Mouse (Mus musculus) spleen, embryonic (tissue): ENCODE results near the gene Gm20388.

ENCODE experiments used
- CTCF ChIA-PET: fragments of 350-600 bp; sonication (Branson Sonifier 250); formaldehyde crosslinking; loops from one replicate; lab custom pipeline; 2022; lab: Charles Lee

The Gm20388 gene

GRCm38 (mm10) chr8:120509136-120510034 is 598.7 kb downstream of the Gm20388 start:
- CTCF ChIA-PET = interaction anchor here (0.7 to 1.0 kb wide), 2 partner anchors 23 to 150 kb away, joined by 3 to 4 read pairs; no protein-coding TSS in a partner anchor

GRCm38 (mm10) chr8:120510035-120510416 is 599.4 kb downstream of the Gm20388 start:
- CTCF ChIA-PET = interaction anchor here (0.7 kb wide), 1 partner anchor 150 kb away, joined by 4 read pairs; no protein-coding TSS in a partner anchor

- CTCF ChIA-PET = no interaction called here
Measured at GRCm38 (mm10) chr8:120510863-120511457, 600.3 kb downstream of the Gm20388 start.

- CTCF ChIA-PET = no interaction called here
Measured at GRCm38 (mm10) chr8:120511737-120512136, 601.1 kb downstream of the Gm20388 start.

GRCm38 (mm10) chr8:120512326-120512725 is 601.7 kb downstream of the Gm20388 start:
- CTCF ChIA-PET = no interaction called here

- CTCF ChIA-PET = interaction anchor here (0.8 kb wide), 1 partner anchor 9 kb away, joined by 3 read pairs; no protein-coding TSS in a partner anchor
Measured at GRCm38 (mm10) chr8:120513145-120513544, 602.5 kb downstream of the Gm20388 start.

- CTCF ChIA-PET = interaction anchor here (0.7 to 0.8 kb wide), 2 partner anchors 10 to 284 kb away, joined by 3 to 11 read pairs; no protein-coding TSS in a partner anchor
Measured at GRCm38 (mm10) chr8:120513638-120514461, 603.2 kb downstream of the Gm20388 start.

- CTCF ChIA-PET = no interaction called here
Measured at GRCm38 (mm10) chr8:120515214-120515613, 604.6 kb downstream of the Gm20388 start.

GRCm38 (mm10) chr8:120515650-120516049 is 605.0 kb downstream of the Gm20388 start:
- CTCF ChIA-PET = no interaction called here

- CTCF ChIA-PET = no interaction called here
Measured at GRCm38 (mm10) chr8:120516182-120516755, 605.6 kb downstream of the Gm20388 start.

- CTCF ChIA-PET = no interaction called here
Measured at GRCm38 (mm10) chr8:120517666-120518410, 607.2 kb downstream of the Gm20388 start.

- CTCF ChIA-PET = no interaction called here
Measured at GRCm38 (mm10) chr8:120518736-120519534, 608.3 kb downstream of the Gm20388 start.

GRCm38 (mm10) chr8:120520287-120520686 is 609.6 kb downstream of the Gm20388 start:
- CTCF ChIA-PET = no interaction called here

GRCm38 (mm10) chr8:120520707-120521590 is 610.3 kb downstream of the Gm20388 start:
- CTCF ChIA-PET = no interaction called here

- CTCF ChIA-PET = no interaction called here
Measured at GRCm38 (mm10) chr8:120521591-120521965, 610.9 kb downstream of the Gm20388 start.

- CTCF ChIA-PET = no interaction called here
Measured at GRCm38 (mm10) chr8:120523641-120524040, 613.0 kb downstream of the Gm20388 start.

GRCm38 (mm10) chr8:120525135-120525534 is 614.5 kb downstream of the Gm20388 start:
- CTCF ChIA-PET = no interaction called here

GRCm38 (mm10) chr8:120525832-120526231 is 615.2 kb downstream of the Gm20388 start:
- CTCF ChIA-PET = interaction anchor here (1.1 kb wide), 1 partner anchor 20 kb away, joined by 3 read pairs; no protein-coding TSS in a partner anchor

GRCm38 (mm10) chr8:120526577-120526976 is 615.9 kb downstream of the Gm20388 start:
- CTCF ChIA-PET = interaction anchor here (1.1 kb wide), 1 partner anchor 21 kb away, joined by 3 read pairs; no protein-coding TSS in a partner anchor
